Mouse (Mus musculus) naive thymus-derived CD4-positive, alpha-beta T cell, adult 2 months (primary cell): ENCODE data around the gene Cdip1.

Experiments used
- DNase-seq: peaks from one replicate; pipeline ENCODE4 v3.0.0-alpha.2; 2011; ENCODE audit warnings: low read depth

Gene Cdip1

DNA sequence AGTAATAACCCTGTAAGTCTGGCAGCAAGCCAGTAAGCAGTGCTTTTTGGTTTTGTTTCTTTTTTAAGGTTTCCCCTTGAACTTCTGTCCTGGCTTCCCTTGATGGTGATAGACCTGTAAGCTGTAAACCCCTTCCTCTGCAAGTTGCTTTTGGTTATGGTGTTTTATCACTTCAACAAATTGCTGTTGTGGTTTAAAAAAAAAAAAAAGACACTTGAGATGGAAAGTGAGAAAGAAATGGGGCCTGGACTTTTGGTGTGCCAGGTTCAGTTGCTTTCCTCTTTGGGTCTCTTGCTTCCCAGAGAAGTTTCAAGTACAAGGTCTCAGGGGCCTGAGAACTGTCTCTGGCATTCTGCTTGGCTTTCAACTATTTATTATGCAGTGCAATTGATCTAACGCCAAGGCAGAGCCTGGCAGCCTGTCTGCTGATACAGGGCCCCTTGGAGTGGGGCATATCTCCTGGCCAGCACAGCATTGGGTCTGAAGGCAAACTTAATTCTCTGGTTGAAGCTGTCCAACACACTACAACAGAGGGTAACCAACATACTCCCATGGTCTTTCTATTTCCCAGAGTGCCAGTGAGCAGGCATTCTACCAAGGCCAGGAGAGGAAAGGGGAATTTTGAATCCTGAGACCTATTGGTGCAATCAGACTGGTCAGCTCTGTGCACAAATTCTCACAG lies 16.7 kb downstream of the Cdip1 start:
- DNase-seq = no peak

GRCm38 (mm10) chr16:4768719-4769118 lies 21.4 kb downstream of the Cdip1 start:
- DNase-seq = no peak

GRCm38 (mm10) chr16:4767012-4767790 lies 22.9 kb downstream of the Cdip1 start:
- DNase-seq = no peak

GRCm38 (mm10) chr16:4765852-4766251 lies 24.2 kb downstream of the Cdip1 start:
- no peak for DNase-seq

DNA sequence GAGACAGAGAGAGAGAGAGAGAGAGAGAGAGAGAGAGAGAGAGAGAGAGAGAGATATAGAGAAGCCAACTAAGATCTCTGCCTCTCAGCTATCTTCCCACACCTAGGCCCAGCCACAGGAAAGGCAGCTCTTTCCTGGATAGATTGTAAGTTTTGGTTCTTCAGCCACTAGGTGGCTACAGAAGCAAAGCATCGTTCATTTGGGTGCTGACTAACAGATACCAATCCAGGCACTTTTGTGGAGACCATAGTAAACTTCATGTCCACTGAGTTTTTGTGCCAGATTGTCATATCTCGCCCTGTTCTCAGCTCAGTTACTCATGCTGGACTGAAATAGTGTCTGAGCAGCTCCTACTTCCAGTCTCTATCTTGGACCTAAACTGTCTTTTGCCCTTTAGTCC lies 26.8 kb downstream of the Cdip1 start:
- peak; percentile 70 for DNase-seq

GRCm38 (mm10) chr16:4762437-4762836 lies 27.7 kb downstream of the Cdip1 start:
- no peak for DNase-seq

- DNase-seq = peak; percentile 50
Measured at GRCm38 (mm10) chr16:4756660-4757335, 33.3 kb downstream of the Cdip1 start.

- DNase-seq = no peak
Measured at GRCm38 (mm10) chr16:4754045-4754444, 36.0 kb downstream of the Cdip1 start.

GRCm38 (mm10) chr16:4752155-4752554 lies 37.9 kb downstream of the Cdip1 start:
- no peak for DNase-seq

DNA sequence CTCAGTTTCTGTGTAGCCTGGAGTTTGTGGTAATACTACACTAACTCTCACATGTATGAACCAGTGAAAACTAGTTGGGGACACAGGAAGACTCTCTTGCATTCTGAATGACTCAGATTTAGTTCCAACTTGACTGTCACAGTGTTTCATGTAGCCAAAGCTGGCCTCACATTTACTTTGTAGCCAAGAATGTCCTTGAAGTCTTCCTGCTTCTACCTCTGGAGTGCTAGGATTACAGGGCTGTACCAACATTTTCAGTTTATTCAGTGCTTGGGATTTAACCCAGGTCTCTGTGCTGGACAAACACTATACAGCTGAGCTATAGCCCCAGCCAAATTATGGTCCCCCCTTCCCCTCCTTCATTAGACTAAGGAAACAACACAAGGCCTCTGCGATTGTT lies 47.9 kb downstream of the Cdip1 start:
- no peak for DNase-seq

GRCm38 (mm10) chr16:4739994-4740393 lies 50.1 kb downstream of the Cdip1 start:
- DNase-seq = no peak

DNA sequence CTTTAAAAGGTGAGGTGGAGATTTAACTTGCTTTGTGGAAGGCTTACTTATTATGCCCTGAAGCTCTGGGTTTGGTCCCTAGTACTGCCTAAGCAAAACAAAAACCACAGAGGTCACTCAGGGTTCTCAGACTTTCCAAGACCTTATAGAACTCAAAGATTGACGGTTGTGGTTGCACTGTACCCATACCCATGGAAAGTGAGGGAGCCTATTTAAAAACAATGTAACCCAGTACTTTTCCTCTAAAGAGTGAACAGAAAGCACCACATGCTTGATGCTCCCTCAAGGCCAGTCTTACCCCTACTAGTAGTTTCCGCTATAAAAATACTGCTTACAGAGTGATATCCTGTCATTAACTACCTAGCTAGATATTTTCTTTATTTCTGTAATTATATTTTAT lies 53.8 kb downstream of the Cdip1 start:
- no peak for DNase-seq

DNA sequence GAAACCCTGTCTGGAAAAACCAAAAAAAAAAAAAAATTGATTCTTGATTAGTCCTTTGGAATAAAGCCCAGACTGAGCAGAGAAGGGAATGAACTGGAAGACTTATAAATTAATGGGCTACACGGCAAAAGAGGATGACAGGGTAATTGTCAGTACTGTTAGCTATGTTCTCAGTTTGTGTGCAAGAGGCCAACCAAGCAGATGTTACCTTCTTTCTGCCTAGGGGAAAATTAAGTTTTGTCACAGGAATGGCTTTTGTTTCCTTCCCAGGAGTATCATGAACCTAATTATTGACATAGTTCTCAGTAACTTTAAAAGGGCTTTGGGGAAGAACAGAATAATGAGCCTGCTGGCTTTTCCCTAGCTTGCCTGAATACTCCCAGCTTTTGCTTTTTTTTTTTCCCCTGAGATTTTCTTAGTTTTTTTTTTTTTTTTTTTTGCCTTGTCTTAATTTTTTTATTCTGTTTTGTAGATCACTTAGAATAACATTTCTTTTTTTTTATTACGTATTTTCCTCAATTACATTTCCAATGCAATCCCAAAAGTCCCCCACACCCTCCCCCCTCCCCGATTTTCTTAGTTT lies 59.2 kb downstream of the Cdip1 start:
- DNase-seq = no peak

DNA sequence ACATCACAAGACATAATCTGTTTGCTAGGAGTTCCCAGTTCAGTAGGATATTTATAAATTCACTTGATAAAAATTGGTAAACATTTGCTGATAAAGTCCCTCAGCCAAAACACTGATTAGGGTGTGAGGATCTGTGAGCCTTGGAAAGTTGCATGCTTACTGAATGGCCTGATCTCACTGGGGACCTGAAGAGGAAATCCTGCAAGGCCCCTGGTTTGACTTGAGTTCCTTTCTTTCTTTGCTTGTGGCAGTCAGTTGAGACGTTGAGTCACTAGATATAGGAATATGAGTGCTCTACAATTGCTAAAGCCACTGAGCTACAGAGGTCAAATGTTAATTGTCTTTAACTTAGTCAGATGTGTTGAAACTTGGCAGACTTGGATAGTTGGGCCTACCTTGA lies 62.1 kb downstream of the Cdip1 start:
- DNase-seq = no peak

GRCm38 (mm10) chr16:4727526-4727925 lies 62.6 kb downstream of the Cdip1 start:
- no peak for DNase-seq

DNA sequence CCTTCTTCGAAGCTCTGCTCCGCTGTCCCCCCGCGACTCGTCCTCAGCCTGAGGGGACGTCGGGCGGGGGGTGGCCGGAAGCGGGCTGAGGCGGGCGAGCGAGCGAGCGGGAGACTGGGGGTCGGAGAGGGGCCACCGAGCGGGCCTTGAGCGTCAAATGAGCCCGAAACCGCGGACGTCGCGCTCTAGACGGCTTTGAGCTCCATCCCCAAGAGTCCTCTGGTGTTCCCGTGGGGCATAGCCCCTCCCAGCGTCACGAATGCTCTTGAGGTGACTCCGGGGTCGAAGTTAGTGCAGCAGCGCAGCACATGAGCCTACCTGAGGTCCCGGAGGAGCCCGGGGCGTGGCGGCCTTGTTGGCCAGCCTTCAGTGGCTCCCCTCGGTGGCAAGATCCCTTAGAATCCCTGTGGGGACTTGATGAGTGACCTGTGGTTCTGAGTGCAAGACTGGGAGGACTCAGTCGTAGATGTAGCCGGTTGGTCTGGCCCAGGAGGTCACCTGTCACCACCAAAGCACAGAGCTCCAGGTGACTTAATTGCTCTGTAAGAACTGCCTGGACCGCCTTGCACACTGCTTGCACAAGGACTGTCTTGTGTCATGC lies 63.5 kb downstream of the Cdip1 start:
- DNase-seq = no peak

DNA sequence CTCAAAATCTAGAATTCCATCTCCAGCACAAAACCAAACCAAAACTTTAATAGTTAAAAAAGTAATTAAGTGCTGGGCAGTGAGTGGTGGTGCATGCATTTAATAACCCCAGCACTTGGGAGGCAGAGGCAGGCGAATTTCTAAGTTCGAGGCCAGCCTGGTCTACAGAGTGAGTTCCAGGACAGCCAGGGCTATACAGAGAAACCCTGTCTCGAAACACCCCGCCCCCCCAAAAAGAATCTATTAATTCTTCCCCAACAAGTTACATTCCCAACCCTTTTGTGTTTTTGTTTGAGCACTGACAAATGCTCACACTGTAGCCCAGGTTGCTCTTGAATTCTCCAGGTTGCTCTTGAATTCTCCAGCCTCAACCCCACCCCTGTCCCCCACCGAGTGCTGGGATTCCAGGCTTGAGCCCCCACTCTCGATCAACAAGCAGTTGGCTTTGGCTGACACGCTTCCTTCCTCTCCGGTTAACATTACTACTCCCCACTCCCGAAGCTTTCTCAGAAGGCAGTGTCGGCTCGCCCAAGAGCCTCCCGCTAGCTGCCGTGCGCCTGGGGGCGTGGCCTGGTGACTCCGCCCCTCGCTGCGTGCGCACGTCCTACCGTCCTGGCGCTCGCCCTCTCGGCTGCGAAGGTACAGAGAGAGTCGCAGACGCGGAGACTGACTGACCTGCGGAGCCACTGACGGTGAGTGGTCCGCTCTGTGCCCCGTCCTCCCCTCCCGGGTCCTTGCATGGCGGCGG lies 64.1 kb downstream of the Cdip1 start, which contains the start of gene Hmox2:
Gene Hmox2, plus strand, starts transcription at position 582 of the 748 bp plus-strand sequence.
- peak; percentile 96 for DNase-seq

GRCm38 (mm10) chr16:4725266-4725665 lies 64.8 kb downstream of the Cdip1 start:
- DNase-seq = no peak

GRCm38 (mm10) chr16:4722915-4723209 lies 67.2 kb downstream of the Cdip1 start:
- DNase-seq = peak; percentile 47

DNA sequence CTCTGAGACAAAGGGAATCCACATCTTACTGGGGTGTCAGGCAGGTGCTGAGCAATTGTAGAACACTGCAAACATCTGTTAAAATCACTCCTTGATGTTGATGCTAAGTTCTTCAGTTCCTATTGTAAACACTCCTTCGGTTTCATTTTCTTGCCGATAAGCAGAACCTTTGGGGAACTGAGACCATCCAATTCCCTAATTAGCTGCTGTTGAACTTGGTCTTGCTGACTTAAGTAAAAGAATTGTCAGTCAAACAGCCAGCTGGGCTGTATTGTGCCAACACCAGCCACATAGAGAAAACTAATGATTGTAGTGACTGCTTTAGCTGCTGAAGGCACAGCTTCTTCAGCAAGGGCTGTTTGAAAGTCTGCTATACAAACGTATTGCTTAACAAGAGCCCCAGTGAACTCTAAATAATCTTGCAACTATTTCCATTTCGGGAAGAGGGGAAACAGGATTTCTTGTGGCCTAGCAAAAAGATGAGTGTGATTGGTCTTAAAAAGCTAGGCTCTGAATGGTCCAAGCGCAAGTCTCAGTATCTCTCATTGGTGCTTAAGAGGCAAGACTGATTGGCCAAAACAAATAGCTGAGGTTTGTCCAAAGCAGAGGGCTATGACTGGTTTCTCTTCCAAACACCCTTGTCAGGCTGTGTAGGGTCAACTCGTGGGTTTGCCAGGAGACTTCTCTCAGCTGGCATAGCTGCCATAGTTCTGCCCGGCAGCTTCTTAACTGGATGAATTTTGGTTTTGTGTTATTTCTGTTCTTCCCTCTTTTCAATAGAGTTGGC lies 67.8 kb downstream of the Cdip1 start:
- DNase-seq = peak; percentile 53
